ENCODE assay signal across 8 mouse cellular contexts in the genomic region with DNA sequence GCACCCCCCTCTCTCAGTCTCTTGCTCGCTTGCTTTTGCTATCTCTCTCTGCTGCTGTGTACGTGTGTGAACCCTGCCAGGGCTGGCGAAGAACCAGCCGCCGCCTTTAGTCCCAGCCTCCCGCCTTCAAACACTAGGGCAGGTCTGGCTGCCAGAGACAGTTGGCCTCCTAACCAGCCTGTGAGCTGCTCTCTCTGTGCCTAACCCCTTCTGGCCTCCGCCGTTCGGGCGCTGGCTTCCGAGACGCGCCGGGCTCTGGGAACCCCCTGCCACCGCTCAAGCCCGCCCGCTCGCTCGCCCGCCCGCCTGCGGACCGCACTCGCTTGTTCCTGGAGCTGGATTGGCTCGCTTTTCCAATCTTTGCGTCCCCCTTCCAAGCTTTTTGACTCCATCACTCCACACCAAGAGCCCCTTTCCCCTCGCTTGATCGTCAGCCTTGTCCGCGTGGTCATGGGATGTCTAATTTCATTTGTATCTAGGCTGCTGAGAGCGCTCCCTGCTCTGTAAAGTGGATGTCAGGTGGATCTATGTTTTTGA. TPM values are rescaled to one million over a fixed set of nuclear protein-coding genes. Genes with fewer than 3 reads are reported as not detected.
DNase-seq lines count a peak whose midpoint lies in the region; ATAC-seq and TF ChIP-seq lines count a peak whose summit lies in the region.

No protein-coding gene starts in this region.

- H3K27ac ChIP-seq in forebrain, embryonic 10.5 days: 0 out of 2 replicates have a peak overlapping the region, but pooled peaks have one; percentile 8
- no peak overlapping the region for H3K27ac ChIP-seq in intestine, postnatal 0 days (ENCODE audit: low read depth, low read length)

- H3K27me3 ChIP-seq in forebrain, embryonic 10.5 days (ENCODE audit: poor library complexity, severe bottlenecking): peaks cover 88% of the 10 kb centered on the region
- H3K27me3 ChIP-seq in intestine, postnatal 0 days (replicated peaks; ENCODE audit: control insufficient read depth, insufficient read depth, low read length): peaks cover 66% of the 10 kb centered on the region

- peak overlapping the region; percentile 21 for H3K4me2 ChIP-seq in intestine, postnatal 0 days (replicated peaks; ENCODE audit: low read depth)

- DNase-seq in frontal cortex, postnatal 14 days (ENCODE audit: low spot score in 2 of 2): no peak
- peak; percentile 46 for DNase-seq in ZHBTc4 (ENCODE audit: low read depth, low spot score)
- peak; percentile 51 for DNase-seq in forebrain, embryonic 10.5 days (ENCODE audit: extremely low spot score, low spot score)
- DNase-seq in right cerebral cortex, postnatal 4 days: peak; percentile 40
- DNase-seq in ovary, postnatal 36 days (ENCODE audit: low spot score): no peak
- DNase-seq in urinary bladder, postnatal 36 days (ENCODE audit: low spot score in 2 of 2): no peak

- H3K4me1 ChIP-seq in forebrain, embryonic 10.5 days: peaks cover 41% of the 10 kb centered on the region
- H3K4me1 ChIP-seq in intestine, postnatal 0 days (replicated peaks; ENCODE audit: control insufficient read depth, insufficient read depth, low read length): no peaks in the 10 kb centered on the region

- no peaks in the 10 kb centered on the region for H3K36me3 ChIP-seq in forebrain, embryonic 10.5 days (replicated peaks)
- no peaks in the 10 kb centered on the region for H3K36me3 ChIP-seq in intestine, postnatal 0 days (ENCODE audit: control insufficient read depth, insufficient read depth)

- no peak for TF ChIP-seq CTCF in intestine, postnatal 0 days (IDR thresholded peaks at IDR 0.05; ENCODE audit: low read depth)

- under 1% methylated on average over 31 of the region's 31 CpGs for WGBS in forebrain, embryonic 10.5 days
- 1% methylated on average over 31 of the region's 31 CpGs for WGBS in intestine, postnatal 0 days

- H3K9me3 ChIP-seq in forebrain, embryonic 10.5 days: no peaks in the 10 kb centered on the region
- H3K9me3 ChIP-seq in intestine, postnatal 0 days (ENCODE audit: control insufficient read depth): no peaks in the 10 kb centered on the region

- no peak overlapping the region for H3K9ac ChIP-seq in intestine, postnatal 0 days (ENCODE audit: low read depth, low read length)

- peak overlapping the region; percentile 58 for H3K4me3 ChIP-seq in forebrain, embryonic 10.5 days
- no peak overlapping the region for H3K4me3 ChIP-seq in intestine, postnatal 0 days (ENCODE audit: low read depth, low read length)

- peak; percentile 24 for ATAC-seq in frontal cortex, adult (ENCODE audit: low TSS enrichment)
- no peak for ATAC-seq in intestine, postnatal 0 days

RNA-seq across cellular contexts. Expression of a gene that starts 1.5 kb away (rescaled TPM):
- 0.23 and 1.0 TPM in 2 replicates for polyA plus RNA-seq in forebrain, embryonic 10.5 days (2016; fragmentation: Nextera tagmentation; extraction: Ambion mirVana)
- polyA plus RNA-seq in intestine, postnatal 0 days (2015; fragmentation: Nextera tagmentation; extraction: Ambion mirVana): 0.23 and 0.24 TPM in 2 replicates

Comparison
In these comparisons a context has a peak if more than half of its experiments do, and no peak if none do; other contexts are left out.
1. DNase-seq: peak in ZHBTc4 (single experiment), forebrain, embryonic 10.5 days (single experiment) and right cerebral cortex, postnatal 4 days (single experiment); none in frontal cortex, postnatal 14 days (0 of 2), ovary, postnatal 36 days (single experiment) and urinary bladder, postnatal 36 days (0 of 2).